Mouse (Mus musculus): ENCODE measurements around the gene Olfr1170. TPM values are rescaled to one million over a fixed set of nuclear protein-coding genes. Genes with fewer than 3 reads are reported as not detected.

The Olfr1170 gene
- total RNA-seq (2012; rRNA removed): not detected in 2 replicates

DNA sequence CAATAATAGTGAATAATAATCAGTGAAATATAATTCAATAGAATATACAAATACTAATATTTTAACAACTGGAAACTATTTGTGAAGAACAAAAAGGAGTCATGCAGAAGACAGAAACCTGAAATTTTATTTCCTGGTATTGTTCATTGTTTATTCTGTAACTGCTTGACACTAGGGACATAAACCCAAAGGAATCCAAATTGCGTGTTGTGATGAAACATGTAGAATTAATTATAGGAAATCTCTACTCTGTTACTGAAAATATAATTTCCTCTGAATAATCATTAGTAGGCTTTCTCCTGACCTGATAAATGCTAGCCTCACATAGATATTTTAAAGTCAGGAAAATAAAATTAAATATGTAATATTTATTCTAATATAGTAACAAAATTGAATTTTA is at the start of gene Olfr1170:
Gene Olfr1170, minus strand, starts transcription at position 101 of the 400 bp plus-strand sequence.
- H3K4me1 ChIP-seq (ENCODE audit: control insufficient read depth in 2 of 2, insufficient read depth in 2 of 2, low read length in 2 of 2, poor library complexity in 1 of 2): no peaks in the 10 kb centered on the region
- H3K4me3 ChIP-seq (ENCODE audit: insufficient read depth in 1 of 2, low read depth in 1 of 2, low read length in 2 of 2, poor library complexity in 1 of 2, severe bottlenecking in 1 of 2): no peak within 1 kb of the TSS
- TF ChIP-seq ZC3H11A (IDR thresholded peaks at IDR 0.05; ENCODE audit: borderline replicate concordance, low read depth, low read length) (no peak), CHD2 (IDR thresholded peaks at IDR 0.05; ENCODE audit: low read depth, low read length) (no peak), ZNF384 (IDR thresholded peaks at IDR 0.05; ENCODE audit: low read depth, low read length) (no peak), HCFC1 (IDR thresholded peaks at IDR 0.05; ENCODE audit: borderline replicate concordance, insufficient read depth, low read length) (no peak), MAFK (IDR thresholded peaks at IDR 0.05; ENCODE audit: insufficient read depth, low read depth, low read length) (no peak)
- no peak within 1 kb of the TSS for H3K27ac ChIP-seq (ENCODE audit: insufficient read depth, low read depth, low read length, poor library complexity, severe bottlenecking)
- DNase-seq (ENCODE audit: low read depth, low spot score): no peak
- H3K9ac ChIP-seq (ENCODE audit: insufficient read depth, low read depth, low read length, poor library complexity, severe bottlenecking): no peak within 1 kb of the TSS
- H3K36me3 ChIP-seq (ENCODE audit: control insufficient read depth, insufficient read depth, low read length, poor library complexity, severe bottlenecking): no peaks in the 10 kb centered on the region
- H3K9me3 ChIP-seq (ENCODE audit: control insufficient read depth, insufficient read depth, low read depth, low read length): no peaks in the 10 kb centered on the region
- in situ Hi-C loops (cut with MboI; ENCODE audit: low sequenced_read_pairs in 2 of 2, unreplicated experiment in 2 of 2): no loop called here

DNA sequence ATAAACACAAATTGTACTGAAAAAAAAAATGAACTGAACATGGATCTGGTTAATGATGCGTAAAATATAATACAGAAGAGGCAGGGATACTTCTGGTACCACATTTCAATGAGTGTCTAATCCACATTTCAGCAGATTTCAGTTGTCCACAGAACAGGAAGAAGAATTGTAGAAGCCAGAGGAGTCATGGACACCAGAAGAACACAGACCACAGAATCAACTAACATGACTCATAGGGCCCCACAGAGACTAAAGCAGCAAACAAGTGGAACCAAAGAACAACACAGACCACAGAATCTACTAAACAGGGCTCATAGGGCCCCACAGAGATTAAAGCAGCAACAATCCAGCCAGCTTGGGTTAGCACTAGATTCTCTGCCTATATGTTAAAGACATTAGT is 7.3 kb downstream of the Olfr1170 start:
- DNase-seq (ENCODE audit: low read depth, low spot score): no peak
- in situ Hi-C loops (cut with MboI; ENCODE audit: low sequenced_read_pairs in 2 of 2, unreplicated experiment in 2 of 2): no loop called here
- Histone ChIP-seq H3K9ac (ENCODE audit: insufficient read depth, low read depth, low read length, poor library complexity, severe bottlenecking) (no peak overlapping the region), H3K4me3 (ENCODE audit: insufficient read depth in 1 of 2, low read depth in 1 of 2, low read length in 2 of 2, poor library complexity in 1 of 2, severe bottlenecking in 1 of 2) (no peak overlapping the region), H3K36me3 (ENCODE audit: control insufficient read depth, insufficient read depth, low read length, poor library complexity, severe bottlenecking) (no peaks in the 10 kb centered on the region), H3K4me1 (ENCODE audit: control insufficient read depth in 2 of 2, insufficient read depth in 2 of 2, low read length in 2 of 2, poor library complexity in 1 of 2) (no peaks in the 10 kb centered on the region), H3K27ac (ENCODE audit: insufficient read depth, low read depth, low read length, poor library complexity, severe bottlenecking) (no peak overlapping the region), H3K9me3 (ENCODE audit: control insufficient read depth, insufficient read depth, low read depth, low read length) (no peaks in the 10 kb centered on the region)
- TF ChIP-seq MAFK (IDR thresholded peaks at IDR 0.05; ENCODE audit: insufficient read depth, low read depth, low read length) (no peak), HCFC1 (IDR thresholded peaks at IDR 0.05; ENCODE audit: borderline replicate concordance, insufficient read depth, low read length) (no peak), ZNF384 (IDR thresholded peaks at IDR 0.05; ENCODE audit: low read depth, low read length) (no peak), CHD2 (IDR thresholded peaks at IDR 0.05; ENCODE audit: low read depth, low read length) (no peak), ZC3H11A (IDR thresholded peaks at IDR 0.05; ENCODE audit: borderline replicate concordance, low read depth, low read length) (no peak)

DNA sequence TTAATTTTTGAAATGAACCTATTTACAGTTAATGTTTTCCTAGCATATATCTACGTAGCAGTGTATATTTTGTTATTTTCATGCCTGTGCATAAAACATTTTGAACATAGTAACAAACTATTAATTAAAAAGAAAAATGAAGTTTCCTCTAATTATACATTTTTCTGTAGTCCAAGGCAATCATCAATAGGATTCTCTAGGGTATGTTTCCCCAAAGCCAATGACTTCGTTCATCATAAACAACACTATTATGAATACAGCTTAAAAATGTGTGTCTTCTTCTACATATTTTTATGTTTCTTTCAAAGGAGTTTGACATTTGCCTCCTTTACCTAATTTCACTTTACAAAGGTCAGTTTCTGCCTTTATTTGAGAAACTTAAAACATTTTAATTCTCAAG is 46.6 kb downstream of the Olfr1170 start, which contains the start of gene Olfr1168:
Gene Olfr1168, plus strand, starts transcription at position 301 of the 400 bp plus-strand sequence.
- H3K4me3 ChIP-seq (ENCODE audit: insufficient read depth in 1 of 2, low read depth in 1 of 2, low read length in 2 of 2, poor library complexity in 1 of 2, severe bottlenecking in 1 of 2): no peak within 1 kb of the TSS
- no peak within 1 kb of the TSS for H3K9ac ChIP-seq (ENCODE audit: insufficient read depth, low read depth, low read length, poor library complexity, severe bottlenecking)
- H3K9me3 ChIP-seq (ENCODE audit: control insufficient read depth, insufficient read depth, low read depth, low read length): no peaks in the 10 kb centered on the region
- in situ Hi-C loops (cut with MboI; ENCODE audit: low sequenced_read_pairs in 2 of 2, unreplicated experiment in 2 of 2): no loop called here
- DNase-seq (ENCODE audit: low read depth, low spot score): no peak
- H3K27ac ChIP-seq (ENCODE audit: insufficient read depth, low read depth, low read length, poor library complexity, severe bottlenecking): no peak within 1 kb of the TSS
- no peaks in the 10 kb centered on the region for H3K4me1 ChIP-seq (ENCODE audit: control insufficient read depth in 2 of 2, insufficient read depth in 2 of 2, low read length in 2 of 2, poor library complexity in 1 of 2)
- H3K36me3 ChIP-seq (ENCODE audit: control insufficient read depth, insufficient read depth, low read length, poor library complexity, severe bottlenecking): no peaks in the 10 kb centered on the region
- TF ChIP-seq CHD2 (IDR thresholded peaks at IDR 0.05; ENCODE audit: low read depth, low read length): no peak
- TF ChIP-seq ZC3H11A (IDR thresholded peaks at IDR 0.05; ENCODE audit: borderline replicate concordance, low read depth, low read length): no peak
- TF ChIP-seq ZNF384 (IDR thresholded peaks at IDR 0.05; ENCODE audit: low read depth, low read length): no peak
- no peak for TF ChIP-seq HCFC1 (IDR thresholded peaks at IDR 0.05; ENCODE audit: borderline replicate concordance, insufficient read depth, low read length)
- TF ChIP-seq MAFK (IDR thresholded peaks at IDR 0.05; ENCODE audit: insufficient read depth, low read depth, low read length): no peak

Other genes with a start within 250 kb of the Olfr1170 start
- gene Olfr1158, start 238.2 kb downstream of the Olfr1170 start, total RNA-seq (2012; rRNA removed): not detected in 2 replicates
- gene Olfr1160, start 220.1 kb downstream of the Olfr1170 start, total RNA-seq (2012; rRNA removed): not detected in 2 replicates
- not detected in 2 replicates for gene Olfr1161, start 205.6 kb downstream of the Olfr1170 start, total RNA-seq (2012; rRNA removed)
- not detected in 2 replicates for gene Olfr73, start 190.6 kb downstream of the Olfr1170 start, total RNA-seq (2012; rRNA removed)
- not detected in 2 replicates for gene Olfr1162, start 177.2 kb downstream of the Olfr1170 start, total RNA-seq (2012; rRNA removed)
- gene Olfr1163, start 156.5 kb downstream of the Olfr1170 start, total RNA-seq (2012; rRNA removed): not detected in 2 replicates
- not detected in 2 replicates for gene Olfr1164, start 134.4 kb downstream of the Olfr1170 start, total RNA-seq (2012; rRNA removed)
- not detected in 2 replicates for gene Olfr1166, start 100.1 kb downstream of the Olfr1170 start, total RNA-seq (2012; rRNA removed)
- gene Olfr1167, start 73.1 kb downstream of the Olfr1170 start, total RNA-seq (2012; rRNA removed): not detected in 2 replicates
- not detected in 2 replicates for gene Olfr1168, start 46.5 kb downstream of the Olfr1170 start, total RNA-seq (2012; rRNA removed)
- not detected in 2 replicates for gene Olfr1173, start 51.5 kb upstream of the Olfr1170 start, total RNA-seq (2012; rRNA removed)
- gene Olfr1174-ps, start 86.8 kb upstream of the Olfr1170 start, total RNA-seq (2012; rRNA removed): not detected in 2 replicates
- not detected in 2 replicates for gene Olfr1175-ps, start 98.9 kb upstream of the Olfr1170 start, total RNA-seq (2012; rRNA removed)
- not detected in 2 replicates for gene Olfr1176, start 108.4 kb upstream of the Olfr1170 start, total RNA-seq (2012; rRNA removed)
- not detected in 2 replicates for gene Olfr1177-ps, start 118.2 kb upstream of the Olfr1170 start, total RNA-seq (2012; rRNA removed)
- gene Olfr1178, start 158.7 kb upstream of the Olfr1170 start, total RNA-seq (2012; rRNA removed): not detected in 2 replicates
- gene Olfr1179, start 178.1 kb upstream of the Olfr1170 start, total RNA-seq (2012; rRNA removed): not detected in 2 replicates
- not detected in 2 replicates for gene Olfr1180, start 190.8 kb upstream of the Olfr1170 start, total RNA-seq (2012; rRNA removed)
- gene Olfr1181, start 197.8 kb upstream of the Olfr1170 start, total RNA-seq (2012; rRNA removed): not detected in 2 replicates
- gene Gm13757, start 220.8 kb upstream of the Olfr1170 start, total RNA-seq (2012; rRNA removed): not detected in 2 replicates
- gene Olfr1183, start 226.5 kb upstream of the Olfr1170 start, total RNA-seq (2012; rRNA removed): not detected in 2 replicates